Mouse (Mus musculus) splenic B cell, adult 2 months (primary cell): ENCODE data around the gene Tle4.

Source experiments
- DNase-seq: peaks from one replicate; pipeline ENCODE4 v3.0.0-alpha.2; 2011; ENCODE audit warnings: low read depth, low spot score
- H3K27me3 ChIP-seq: 2 replicates; pipeline ENCODE4 v1.6.1; 2012; ENCODE audit warnings: mild to moderate bottlenecking, low read length, moderate library complexity, mixed read lengths; ENCODE audit not compliant: control insufficient read depth, poor library complexity, insufficient read depth, severe bottlenecking
- H3K36me3 ChIP-seq: 2 replicates; pipeline ENCODE4 v1.6.1; 2012; ENCODE audit warnings: mild to moderate bottlenecking, low read length, moderate library complexity, mixed read lengths; ENCODE audit not compliant: control insufficient read depth, poor library complexity, insufficient read depth, severe bottlenecking

Tle4 gene

DNA sequence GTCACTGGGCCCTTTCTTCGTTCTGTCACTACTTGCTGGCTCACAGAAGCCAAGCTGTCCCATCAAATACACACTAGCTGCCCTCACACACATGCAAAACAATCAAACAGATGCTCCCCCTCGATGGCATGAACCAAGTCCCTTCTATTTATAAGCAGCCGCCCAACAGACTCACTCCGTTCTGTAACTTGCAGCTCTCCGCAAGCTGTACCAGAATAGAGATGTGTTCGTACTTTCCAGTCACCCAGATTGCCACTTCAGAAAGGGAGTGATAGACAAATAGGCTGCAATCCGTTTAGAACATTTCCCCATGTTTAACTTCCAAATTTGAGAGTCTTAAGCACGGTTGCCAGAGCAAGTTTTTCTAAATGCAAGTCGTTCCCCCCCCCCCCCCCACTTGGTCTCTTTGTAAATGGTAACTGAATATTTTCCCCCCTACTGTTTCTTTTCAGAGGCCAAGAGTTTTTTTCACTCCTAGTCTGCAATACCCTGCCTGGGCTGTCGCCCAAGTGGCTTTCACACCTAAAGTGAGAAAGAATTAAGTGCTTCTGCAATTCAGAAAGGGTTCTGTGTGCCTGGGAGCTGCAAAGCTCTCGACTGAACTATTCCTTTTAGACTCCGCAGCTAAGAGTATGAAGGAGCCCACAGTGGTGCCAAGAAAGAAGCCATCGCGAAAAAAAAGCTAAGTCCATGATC, 162.0 kb downstream of the Tle4 start:
- no peak for DNase-seq
- H3K27me3 ChIP-seq = no peaks in the 10 kb centered on the region
- no peaks in the 10 kb centered on the region for H3K36me3 ChIP-seq

DNA sequence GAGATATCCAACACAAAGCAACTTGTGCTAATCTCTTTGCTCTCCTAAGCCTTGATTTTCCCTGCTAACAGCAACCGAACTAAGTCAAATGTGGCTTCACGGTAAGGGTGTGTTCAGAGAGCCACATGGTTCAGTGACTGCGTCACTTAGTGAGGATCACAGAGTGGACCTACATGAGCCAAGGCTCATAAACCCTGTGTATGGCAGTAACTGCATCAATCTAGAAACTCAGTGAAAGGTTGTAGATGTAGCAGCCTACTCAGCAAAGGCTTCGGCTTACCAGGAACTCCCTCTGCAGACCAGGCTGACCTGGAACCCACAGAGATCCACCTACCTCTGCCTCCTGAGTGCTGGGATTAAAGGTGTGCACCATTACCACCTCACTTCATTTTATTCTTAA, 164.0 kb downstream of the Tle4 start:
- H3K27me3 ChIP-seq = no peaks in the 10 kb centered on the region
- no peak for DNase-seq
- H3K36me3 ChIP-seq = no peaks in the 10 kb centered on the region

DNA sequence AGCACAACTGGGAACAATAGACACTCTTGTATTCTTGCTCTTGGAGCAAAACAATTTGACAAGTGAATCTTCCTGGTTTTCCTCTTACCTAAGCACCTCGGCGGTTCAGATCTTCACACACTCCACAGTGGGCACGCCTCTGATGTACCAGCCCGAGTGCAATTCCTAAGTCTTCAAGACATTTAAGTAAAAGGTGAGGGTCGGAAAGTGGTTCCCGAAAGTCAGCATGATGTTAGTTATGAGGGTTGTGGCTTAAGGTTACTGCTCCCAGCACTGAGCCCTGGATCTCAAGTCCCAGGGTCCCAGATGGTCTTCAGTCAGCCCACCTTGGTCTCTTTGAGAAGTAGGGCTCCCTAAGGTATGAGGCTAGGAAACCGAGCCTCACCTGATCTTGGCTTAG, 165.4 kb downstream of the Tle4 start:
- no peak for DNase-seq
- Histone ChIP-seq H3K27me3 (no peaks in the 10 kb centered on the region), H3K36me3 (no peaks in the 10 kb centered on the region)

DNA sequence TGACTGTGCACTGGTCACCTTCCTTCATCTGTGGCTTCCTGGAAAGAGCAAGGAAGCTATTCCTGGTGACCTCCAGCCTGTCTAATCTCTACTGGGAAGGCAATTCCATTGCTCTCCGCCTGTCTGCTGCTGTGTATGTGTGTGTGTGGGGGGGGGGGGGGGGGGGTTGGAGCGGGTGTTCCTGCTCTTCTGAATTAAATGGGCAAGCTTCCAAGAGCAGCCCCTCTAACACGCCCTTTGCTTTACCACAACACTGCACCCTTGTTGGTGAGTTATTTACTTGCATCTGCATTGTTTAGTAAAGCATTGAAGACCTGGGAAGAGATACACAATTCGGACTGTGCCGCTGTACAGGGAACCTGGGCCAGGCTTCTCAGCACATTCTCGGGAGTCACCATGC, 170.9 kb downstream of the Tle4 start:
- Histone ChIP-seq H3K36me3 (no peaks in the 10 kb centered on the region), H3K27me3 (no peaks in the 10 kb centered on the region)
- DNase-seq = no peak

DNA sequence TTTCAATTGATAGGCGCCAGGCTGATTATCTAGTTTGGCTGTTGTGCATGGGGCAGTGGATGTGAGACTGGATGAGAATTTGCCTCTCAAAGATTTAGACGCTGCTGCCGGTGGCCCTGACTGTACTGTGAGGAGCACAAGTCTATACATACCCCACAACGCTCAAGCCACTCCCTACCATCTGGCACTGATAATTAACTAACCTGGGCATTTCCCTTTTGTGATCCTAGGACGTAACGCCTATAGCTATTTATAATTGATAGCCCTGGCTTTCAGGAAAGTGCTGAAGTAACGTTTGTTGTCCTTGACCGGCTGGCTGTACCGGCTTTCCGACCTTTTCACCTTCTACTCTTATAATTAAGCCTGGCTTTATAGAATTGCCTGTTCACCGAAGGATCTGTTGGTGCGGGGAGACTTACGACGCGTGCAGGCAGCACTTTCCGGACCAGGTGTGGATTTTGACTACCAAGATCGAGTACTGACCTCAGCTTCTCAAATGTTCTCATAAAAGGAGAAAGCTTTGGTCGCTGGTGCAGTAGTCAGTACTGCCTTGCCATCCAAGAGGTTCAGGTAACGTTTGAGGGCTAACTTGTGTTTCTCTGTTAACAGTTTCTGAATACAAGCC, 171.5 kb downstream of the Tle4 start:
- Histone ChIP-seq H3K27me3 (no peaks in the 10 kb centered on the region), H3K36me3 (no peaks in the 10 kb centered on the region)
- no peak for DNase-seq

DNA sequence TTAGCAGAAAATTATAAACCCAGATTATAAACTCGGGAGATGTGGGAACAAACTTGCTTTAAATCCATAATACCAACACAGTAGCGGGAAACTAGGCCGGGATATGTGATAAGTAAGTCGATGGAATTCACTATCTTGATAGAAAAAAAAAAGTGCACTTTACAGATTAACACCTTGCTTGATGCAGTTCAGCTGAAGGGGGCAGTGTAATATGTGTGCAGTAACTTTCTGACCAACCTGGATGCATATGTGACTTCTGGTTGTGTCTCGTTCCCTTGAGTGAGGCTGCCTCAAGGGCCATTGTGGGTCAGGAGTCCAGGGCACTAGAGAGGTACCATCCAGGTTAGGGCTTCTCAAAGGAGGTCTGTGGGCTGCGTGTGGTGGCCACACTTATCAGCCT, 172.7 kb downstream of the Tle4 start:
- DNase-seq = no peak
- no peaks in the 10 kb centered on the region for H3K27me3 ChIP-seq
- no peaks in the 10 kb centered on the region for H3K36me3 ChIP-seq

DNA sequence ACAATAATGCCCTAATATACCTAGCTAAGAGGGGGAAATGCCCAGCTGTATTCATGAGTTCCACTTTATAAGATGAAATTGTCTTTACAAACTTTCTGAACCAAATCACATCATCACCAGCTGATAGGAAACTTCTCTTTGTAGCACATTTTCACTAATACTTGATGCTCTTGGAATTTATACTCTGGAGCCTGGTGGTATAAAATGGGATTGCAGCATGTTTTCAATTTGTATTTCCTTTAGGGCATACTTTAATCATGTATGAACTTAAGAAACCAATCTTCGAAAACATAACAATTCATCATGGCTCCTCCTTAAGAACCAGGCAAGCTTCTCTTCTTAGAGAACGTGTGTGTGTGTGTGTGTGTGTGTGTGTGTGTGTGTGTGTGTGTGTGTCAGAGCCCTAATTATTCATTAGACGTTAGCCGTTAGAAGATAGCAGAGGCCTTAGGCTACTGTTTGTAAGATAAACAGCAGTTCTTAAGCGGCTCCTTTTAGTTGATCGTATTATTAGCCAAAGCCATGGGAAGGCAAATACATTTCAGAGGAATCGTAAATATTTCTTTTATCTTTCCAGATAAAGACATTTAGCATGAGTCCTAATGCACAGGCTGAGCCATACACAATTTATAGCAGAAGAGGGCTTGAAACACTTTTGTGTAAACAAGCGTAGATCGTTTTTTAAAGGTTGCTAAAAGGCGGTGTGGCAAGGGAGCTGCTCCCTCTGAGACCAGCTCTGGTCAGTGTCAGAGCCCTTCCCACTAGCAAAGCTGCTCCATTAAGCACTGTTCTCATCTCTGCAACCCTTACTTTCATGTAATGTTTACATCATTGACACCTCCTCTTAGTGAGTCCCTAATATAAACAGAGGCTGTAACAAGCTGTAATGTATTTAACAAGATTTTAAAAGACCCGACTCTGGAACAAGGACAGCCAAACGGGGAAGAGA, 173.6 kb downstream of the Tle4 start:
- DNase-seq = no peak
- no peaks in the 10 kb centered on the region for H3K36me3 ChIP-seq
- H3K27me3 ChIP-seq = no peaks in the 10 kb centered on the region

DNA sequence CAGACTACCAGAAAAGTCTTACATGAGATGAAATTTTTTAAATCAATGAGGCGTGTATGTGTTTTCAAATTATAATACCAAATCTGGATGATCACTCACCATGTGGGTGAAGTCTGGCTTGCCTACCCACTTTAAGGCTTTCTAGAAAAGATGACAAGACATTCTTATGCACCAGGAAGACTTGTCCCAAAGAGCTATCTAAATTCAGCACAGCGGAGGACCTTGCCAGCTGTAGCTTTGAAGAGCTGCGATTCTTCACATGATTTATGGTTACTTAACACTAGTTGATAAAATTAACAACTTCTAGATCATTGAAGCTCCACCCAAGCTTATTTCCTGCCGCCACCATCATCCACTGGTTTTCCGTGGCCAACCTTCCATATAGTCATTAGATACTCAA, 176.2 kb downstream of the Tle4 start:
- DNase-seq = no peak

DNA sequence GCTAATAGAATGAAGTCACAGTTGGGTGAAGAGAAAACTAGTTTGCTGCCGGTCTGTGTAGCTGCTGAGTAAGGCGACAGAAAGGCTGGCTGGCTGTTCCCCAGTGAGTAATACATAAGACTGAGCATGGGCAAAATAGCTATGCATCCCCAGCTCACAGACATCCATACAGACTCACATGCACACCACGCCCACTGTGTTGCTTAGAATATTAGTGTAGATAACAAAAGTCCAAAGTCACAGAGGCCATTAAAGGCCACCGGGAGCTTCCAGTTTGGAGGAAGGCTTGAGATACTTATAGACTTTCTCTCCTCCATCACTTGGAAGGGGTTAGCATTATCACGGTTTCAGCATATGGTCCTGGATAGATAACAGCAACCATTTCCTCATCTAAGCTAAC, 178.0 kb downstream of the Tle4 start:
- DNase-seq = no peak
- no peaks in the 10 kb centered on the region for H3K27me3 ChIP-seq

More for the DNA sequence above, 176.2 kb downstream of the Tle4 start:
- Histone ChIP-seq H3K36me3 (no peaks in the 10 kb centered on the region), H3K27me3 (no peaks in the 10 kb centered on the region)

DNA sequence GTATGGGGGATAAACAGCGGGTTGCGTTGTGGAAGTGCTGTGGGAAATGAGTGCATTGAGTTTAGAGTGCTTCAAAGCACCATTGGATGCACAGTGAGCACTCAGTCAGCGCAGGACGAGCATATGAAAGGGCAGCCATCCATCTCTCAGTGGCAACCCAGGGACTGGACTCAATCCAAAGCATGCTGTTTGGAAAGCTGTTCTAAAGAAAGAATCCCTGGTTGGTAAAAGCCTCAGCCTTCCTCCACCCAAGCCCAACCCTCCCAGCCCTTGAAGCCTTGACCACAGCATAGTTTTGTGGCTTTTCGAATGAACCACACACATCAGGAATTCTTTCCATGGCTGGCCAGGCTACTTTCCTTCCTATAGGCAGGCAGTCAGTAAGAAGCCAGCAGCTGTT, 181.0 kb downstream of the Tle4 start:
- no peak for DNase-seq
- Histone ChIP-seq H3K36me3 (no peaks in the 10 kb centered on the region), H3K27me3 (no peaks in the 10 kb centered on the region)

More for the DNA sequence above, 178.0 kb downstream of the Tle4 start:
- no peaks in the 10 kb centered on the region for H3K36me3 ChIP-seq

DNA sequence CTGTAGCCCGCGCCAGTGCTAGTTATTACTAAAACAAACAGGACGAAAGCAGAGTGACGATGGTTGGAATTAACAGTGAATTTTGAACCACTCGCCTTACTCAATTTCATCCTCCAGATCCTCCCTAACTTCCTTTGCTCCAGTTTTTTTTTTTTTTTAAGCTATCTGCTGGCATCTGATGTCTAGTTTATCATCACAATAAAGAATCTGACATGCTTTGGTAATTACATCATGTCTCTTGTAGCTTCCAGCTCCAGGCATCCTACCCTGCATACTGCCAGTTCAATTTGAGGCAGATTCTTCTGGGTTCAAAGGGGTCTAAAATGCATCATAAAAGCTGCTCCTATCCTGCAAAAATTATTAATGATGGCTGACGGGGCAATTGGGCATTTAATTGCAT, 181.9 kb downstream of the Tle4 start:
- H3K36me3 ChIP-seq = no peaks in the 10 kb centered on the region
- no peak for DNase-seq
- no peaks in the 10 kb centered on the region for H3K27me3 ChIP-seq

DNA sequence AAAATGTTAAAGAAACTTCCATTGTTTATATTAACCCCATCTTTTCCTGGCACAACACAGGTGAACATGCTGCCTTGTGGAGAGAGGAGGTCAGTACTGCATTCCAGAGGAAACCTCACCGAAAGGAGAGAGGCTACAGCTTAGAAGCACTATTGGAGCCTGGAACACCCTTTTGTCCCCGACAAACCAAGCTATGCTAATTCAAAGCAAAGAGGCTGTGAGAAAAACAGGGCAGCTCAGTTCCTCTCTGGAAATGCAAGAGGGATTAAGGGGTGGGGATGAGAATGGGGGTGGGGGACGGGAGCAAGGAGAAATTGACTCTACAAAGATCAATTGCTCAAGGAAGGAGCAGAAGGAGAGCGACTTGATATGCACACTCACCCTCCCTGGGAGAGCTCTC, 182.9 kb downstream of the Tle4 start:
- Histone ChIP-seq H3K36me3 (no peaks in the 10 kb centered on the region), H3K27me3 (no peaks in the 10 kb centered on the region)
- DNase-seq = no peak

DNA sequence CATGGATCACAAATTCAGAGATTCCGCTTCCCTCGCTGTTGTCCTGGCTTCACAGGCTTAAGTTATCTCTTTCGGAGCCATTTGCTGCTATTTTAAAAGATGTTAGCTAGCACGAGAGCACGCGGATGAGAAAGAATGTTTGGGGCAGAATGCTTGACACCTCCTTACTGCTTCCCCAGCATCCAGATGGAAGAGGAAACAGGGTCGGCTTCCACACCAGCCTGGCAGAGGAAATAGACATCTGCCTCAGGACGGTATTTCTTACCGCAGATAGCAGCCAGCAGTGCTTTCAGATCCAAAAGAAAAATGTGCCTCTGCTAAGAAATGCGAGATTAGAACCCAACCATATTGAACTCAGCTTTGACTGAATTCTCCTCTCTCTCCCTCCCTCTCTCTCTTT, 191.2 kb downstream of the Tle4 start:
- no peaks in the 10 kb centered on the region for H3K36me3 ChIP-seq
- H3K27me3 ChIP-seq = no peaks in the 10 kb centered on the region
- no peak for DNase-seq
